Mouse (Mus musculus) A20 (cell line): ENCODE data around the gene Mslnl.
"Not testable (repeated sequence)": the region's sequence is repeated elsewhere in the genome, so short reads cannot be mapped to it uniquely, and the experiment has no call there.

ENCODE experiments used
- DNase-seq: peaks from one replicate; pipeline ENCODE4 v3.0.0-alpha.2; 2011; ENCODE audit warnings: low read depth, low spot score

The Mslnl gene

GRCm38 (mm10) chr17:25735745-25736144, at the start of gene Mslnl:
Gene Mslnl, plus strand, starts transcription at chr17:25736042.
- no peak for DNase-seq

GRCm38 (mm10) chr17:25686323-25686722, 49.5 kb upstream of the Mslnl start:
- peak; percentile 60 for DNase-seq

GRCm38 (mm10) chr17:25688922-25689321, 46.9 kb upstream of the Mslnl start:
- no peak for DNase-seq

- DNase-seq: no peak
These were observed 39.6 kb upstream of the Mslnl start for GRCm38 (mm10) chr17:25696263-25696662.

GRCm38 (mm10) chr17:25698446-25698845, 37.4 kb upstream of the Mslnl start:
- DNase-seq: peak; percentile 74

- DNase-seq: peak; percentile 61
These were observed 34.9 kb upstream of the Mslnl start for GRCm38 (mm10) chr17:25700863-25701496.

GRCm38 (mm10) chr17:25709994-25710393, 25.8 kb upstream of the Mslnl start:
- DNase-seq: no peak

- no peak for DNase-seq
These were observed 24.7 kb upstream of the Mslnl start for GRCm38 (mm10) chr17:25711136-25711535.

GRCm38 (mm10) chr17:25715627-25716026, 20.2 kb upstream of the Mslnl start:
- no peak for DNase-seq

GRCm38 (mm10) chr17:25716130-25716529, 19.7 kb upstream of the Mslnl start:
- DNase-seq: no peak

GRCm38 (mm10) chr17:25716711-25717637, 18.9 kb upstream of the Mslnl start, which contains the start of gene Gng13:
Gene Gng13, plus strand, starts transcription at chr17:25717171.
- no peak for DNase-seq

- no peak for DNase-seq
These were observed 18.2 kb upstream of the Mslnl start for GRCm38 (mm10) chr17:25717691-25718090.

GRCm38 (mm10) chr17:25721476-25721875, 14.4 kb upstream of the Mslnl start:
- no peak for DNase-seq

- no peak for DNase-seq
These were observed 12.4 kb upstream of the Mslnl start for GRCm38 (mm10) chr17:25723470-25723869.

- peak; percentile 25 for DNase-seq
These were observed 11.9 kb upstream of the Mslnl start for GRCm38 (mm10) chr17:25723919-25724318.

- DNase-seq: no peak
These were observed 10.6 kb upstream of the Mslnl start for GRCm38 (mm10) chr17:25725264-25725663.

- DNase-seq: peak; percentile 100
These were observed 8.4 kb upstream of the Mslnl start, which contains the start of the genes Chtf18 and Rpusd1 for GRCm38 (mm10) chr17:25727265-25728008. Gene Chtf18, minus strand, starts transcription at chr17:25727419. Gene Rpusd1, plus strand, starts transcription at chr17:25727670.

GRCm38 (mm10) chr17:25728009-25728270, 7.9 kb upstream of the Mslnl start:
- no peak for DNase-seq

GRCm38 (mm10) chr17:25732082-25732481, 3.8 kb upstream of the Mslnl start:
- peak; percentile 61 for DNase-seq

- no peak for DNase-seq
These were observed 596 bp upstream of the Mslnl start for GRCm38 (mm10) chr17:25735246-25735645.

- no peak for DNase-seq
These were observed 3.0 kb downstream of the Mslnl start for GRCm38 (mm10) chr17:25738861-25739260.

GRCm38 (mm10) chr17:25741471-25741870, 5.6 kb downstream of the Mslnl start:
- not testable (repeated sequence) for DNase-seq
